Mouse (Mus musculus) T-cell, adult 2 months (primary cell): ENCODE measurements at regions not wholly inside any gene's neighbourhood (a gene's known extent, or its start where the extent isn't known, plus 50 kb on each side); places are given as distances from the start of the nearest gene placed in this dataset.

ENCODE experiments used
- DNase-seq: peaks from one replicate; pipeline ENCODE4 v3.0.0; 2022; ENCODE audit warnings: low spot score

DNA sequence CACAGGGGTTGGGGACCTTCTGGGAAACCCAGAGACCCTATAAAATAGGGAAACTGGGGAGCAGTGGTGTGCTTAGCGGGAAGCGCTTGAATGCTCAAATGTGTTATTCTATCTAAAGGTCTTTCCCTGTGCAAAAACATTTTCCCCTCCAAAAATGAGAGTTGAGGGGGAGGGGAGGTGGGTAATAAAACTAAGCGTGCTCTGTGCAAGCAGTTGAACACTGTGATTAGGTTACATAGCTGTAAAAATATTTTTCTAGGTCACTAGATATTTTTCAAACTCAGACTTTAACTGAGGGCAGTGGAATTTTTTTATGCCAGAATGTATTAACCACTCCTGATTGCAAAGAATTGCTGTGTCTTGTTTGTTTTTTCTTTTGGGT lies 77.0 kb upstream of the Tbl1x start:
- no peak for DNase-seq

DNA sequence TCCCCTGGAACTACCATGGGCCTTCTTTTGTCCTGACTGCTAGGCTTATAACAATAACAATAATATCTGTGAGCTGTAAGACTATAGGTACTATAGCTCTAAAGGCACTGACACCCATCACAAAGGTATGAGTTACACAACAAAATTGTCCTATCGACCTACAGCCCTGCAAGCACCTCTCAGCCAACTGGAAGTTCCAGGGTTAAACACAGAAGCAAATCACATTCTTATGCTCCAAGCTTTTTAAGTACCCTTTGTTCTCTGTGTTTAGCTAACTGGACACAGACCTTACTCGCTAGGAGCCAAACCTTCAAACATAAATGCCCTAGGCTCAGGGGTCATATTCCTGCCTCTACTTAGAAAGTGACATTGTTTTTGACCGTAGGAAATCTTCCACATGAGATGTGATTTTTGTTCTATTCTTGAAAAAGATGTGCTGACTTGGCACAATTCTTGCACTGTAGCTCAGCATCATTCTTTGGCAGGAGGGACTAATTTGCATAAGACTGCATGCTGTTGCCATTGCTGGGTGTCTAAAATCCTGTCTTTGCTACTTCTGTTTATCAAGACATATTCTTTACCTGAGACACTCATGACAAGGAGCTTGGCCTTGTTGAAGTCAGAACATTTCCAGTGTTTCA lies 66.8 kb upstream of the Tbl1x start:
- no peak for DNase-seq

DNA sequence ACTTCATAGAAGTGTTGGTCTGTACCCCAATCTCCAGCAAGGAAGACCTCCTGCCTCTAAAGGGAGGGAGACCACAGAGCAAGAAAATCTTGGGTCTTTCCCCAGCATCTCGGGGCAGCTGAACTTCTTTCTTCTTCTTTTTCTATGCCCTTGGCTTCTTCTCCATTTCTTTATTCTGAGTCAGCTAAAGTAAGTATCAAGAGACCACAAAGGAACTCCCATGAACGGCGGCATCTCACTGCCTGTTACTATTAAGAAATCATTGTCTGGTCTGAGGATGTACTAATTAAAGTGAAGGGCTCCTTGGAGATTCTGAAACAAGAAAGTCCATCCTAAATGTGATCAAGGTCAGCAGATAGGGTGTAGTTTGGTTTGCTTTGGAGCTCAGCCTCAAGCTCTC lies 64.1 kb upstream of the Tbl1x start:
- DNase-seq = no peak

DNA sequence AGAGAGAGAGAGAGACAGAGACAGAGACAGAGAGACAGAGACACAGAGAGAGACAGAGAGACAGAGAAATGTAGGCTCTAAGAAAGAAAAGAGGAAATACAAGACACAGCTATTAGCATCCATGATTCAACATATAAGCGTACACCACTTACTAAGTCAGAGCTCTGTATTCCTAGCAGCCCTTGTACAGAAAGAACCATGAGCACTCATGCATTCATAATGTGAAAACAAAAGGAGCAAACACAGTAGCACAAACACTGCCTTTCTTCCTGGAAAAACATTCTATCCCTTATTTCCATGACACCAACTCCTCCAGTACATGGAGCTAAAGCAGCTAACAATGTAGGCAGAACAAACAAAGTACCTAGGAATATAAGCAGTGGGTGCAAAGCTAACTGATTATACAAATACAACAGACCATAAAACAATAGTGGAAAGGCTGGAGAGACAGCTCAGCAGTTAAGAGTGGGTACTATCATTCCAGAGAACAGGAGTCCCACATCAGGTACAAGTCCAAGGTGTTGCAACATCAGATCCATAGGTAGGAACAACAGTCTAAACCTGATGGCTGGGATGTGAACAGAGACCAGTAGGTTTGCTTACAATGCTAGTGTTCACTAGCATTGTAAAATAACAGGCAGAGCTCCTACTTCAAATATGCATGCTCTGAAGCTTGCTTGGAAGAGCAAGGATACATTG lies 58.7 kb upstream of the Tbl1x start:
- no peak for DNase-seq
